Mouse (Mus musculus) testis, postnatal 10 days (tissue): Measurements from ENCODE around the gene Catsper3.

Experiments
- DNase-seq: peaks from one replicate; pipeline ENCODE4 v3.0.0; 2021; ENCODE audit warnings: low spot score

The Catsper3 gene

GRCm38 (mm10) chr13:55826796-55827678 lies 42.7 kb downstream of the Catsper3 start:
- DNase-seq = no peak

- DNase-seq = no peak
Measured at GRCm38 (mm10) chr13:55827679-55828140, 43.3 kb downstream of the Catsper3 start.

GRCm38 (mm10) chr13:55828141-55829017 lies 44.0 kb downstream of the Catsper3 start:
- no peak for DNase-seq

GRCm38 (mm10) chr13:55829018-55829655 lies 44.8 kb downstream of the Catsper3 start:
- DNase-seq = no peak

GRCm38 (mm10) chr13:55830081-55830832 lies 45.9 kb downstream of the Catsper3 start:
- no peak for DNase-seq

GRCm38 (mm10) chr13:55830833-55831721 lies 46.7 kb downstream of the Catsper3 start:
- no peak for DNase-seq

GRCm38 (mm10) chr13:55831722-55832160 lies 47.4 kb downstream of the Catsper3 start:
- no peak for DNase-seq

DNA sequence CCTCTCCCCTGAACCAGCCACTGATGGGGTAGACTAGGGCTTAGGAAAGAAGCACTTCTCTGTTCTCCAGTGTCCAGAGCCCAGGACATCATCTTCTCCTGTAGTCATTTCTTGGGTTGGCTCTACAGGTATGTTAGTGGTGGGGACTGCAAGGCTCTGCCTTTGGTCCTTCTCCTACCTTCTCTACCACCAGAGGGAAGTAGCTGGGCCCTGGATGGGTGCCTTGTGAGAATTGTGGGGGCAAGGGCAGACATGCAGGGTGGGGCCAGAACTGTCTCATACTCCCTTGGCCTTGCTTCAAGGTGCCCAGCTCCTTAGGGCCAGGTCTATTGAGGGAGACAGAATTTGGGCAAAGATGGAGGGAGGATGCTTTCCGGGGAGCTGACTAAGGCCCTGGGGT lies 48.2 kb downstream of the Catsper3 start:
- no peak for DNase-seq

- no peak for DNase-seq
Measured at GRCm38 (mm10) chr13:55833921-55834320, 49.6 kb downstream of the Catsper3 start.

- DNase-seq = no peak
Measured at GRCm38 (mm10) chr13:55834667-55835066, 50.3 kb downstream of the Catsper3 start.

DNA sequence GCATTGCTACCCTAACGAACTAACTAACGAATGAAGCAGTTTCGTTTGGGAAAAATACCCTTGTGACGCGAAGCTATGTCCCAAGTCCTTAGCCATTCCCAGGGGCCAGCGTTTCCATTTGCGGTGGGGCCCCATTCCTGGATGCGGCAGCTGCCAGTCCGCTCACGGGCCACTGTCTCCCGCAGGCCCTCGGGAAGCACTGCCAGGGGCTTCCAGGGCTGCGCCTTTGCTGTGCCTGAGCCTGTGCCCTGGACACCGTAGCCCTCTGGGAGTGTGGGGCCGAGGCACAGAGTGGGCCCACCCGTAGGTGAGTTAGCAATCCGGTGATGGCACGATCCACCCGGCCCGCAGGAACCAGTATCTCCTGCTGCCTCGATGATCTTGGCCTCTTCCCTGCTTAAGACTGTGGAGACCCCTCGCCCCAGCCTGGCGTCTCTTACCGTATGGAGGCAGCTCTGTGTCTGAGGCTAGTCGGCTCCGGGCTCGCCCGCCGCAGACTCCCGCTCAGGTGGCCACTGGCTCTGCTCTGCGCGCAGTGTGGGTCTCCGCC lies 51.3 kb downstream of the Catsper3 start:
- no peak for DNase-seq

DNA sequence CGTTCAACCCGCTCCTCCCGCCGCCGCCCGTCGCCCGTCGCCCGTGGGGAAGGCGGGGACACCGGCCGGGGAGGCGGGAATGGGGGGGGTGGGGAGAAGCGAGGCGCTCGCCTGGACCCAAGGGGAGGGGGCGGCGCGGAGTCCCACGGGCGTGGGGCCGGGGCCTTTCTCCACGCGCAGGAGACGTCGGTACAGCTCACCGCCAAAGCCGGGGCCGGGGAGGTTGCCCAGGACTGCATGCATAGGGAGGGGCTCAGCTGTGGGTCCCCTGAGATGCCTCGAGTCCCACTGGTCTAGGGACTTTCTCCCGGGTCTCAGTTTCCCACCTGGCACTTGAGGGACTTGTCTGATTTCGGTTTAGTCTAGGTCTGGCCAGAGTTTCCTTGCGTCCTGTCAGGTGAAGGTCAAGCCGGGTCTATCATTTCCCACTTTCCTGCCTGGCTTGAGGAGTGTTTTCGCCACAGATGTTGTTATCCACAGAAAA lies 51.8 kb downstream of the Catsper3 start, which contains the start of gene Pitx1:
Gene Pitx1, minus strand, starts transcription at position 51 of the 484 bp plus-strand sequence.
- DNase-seq = no peak

DNA sequence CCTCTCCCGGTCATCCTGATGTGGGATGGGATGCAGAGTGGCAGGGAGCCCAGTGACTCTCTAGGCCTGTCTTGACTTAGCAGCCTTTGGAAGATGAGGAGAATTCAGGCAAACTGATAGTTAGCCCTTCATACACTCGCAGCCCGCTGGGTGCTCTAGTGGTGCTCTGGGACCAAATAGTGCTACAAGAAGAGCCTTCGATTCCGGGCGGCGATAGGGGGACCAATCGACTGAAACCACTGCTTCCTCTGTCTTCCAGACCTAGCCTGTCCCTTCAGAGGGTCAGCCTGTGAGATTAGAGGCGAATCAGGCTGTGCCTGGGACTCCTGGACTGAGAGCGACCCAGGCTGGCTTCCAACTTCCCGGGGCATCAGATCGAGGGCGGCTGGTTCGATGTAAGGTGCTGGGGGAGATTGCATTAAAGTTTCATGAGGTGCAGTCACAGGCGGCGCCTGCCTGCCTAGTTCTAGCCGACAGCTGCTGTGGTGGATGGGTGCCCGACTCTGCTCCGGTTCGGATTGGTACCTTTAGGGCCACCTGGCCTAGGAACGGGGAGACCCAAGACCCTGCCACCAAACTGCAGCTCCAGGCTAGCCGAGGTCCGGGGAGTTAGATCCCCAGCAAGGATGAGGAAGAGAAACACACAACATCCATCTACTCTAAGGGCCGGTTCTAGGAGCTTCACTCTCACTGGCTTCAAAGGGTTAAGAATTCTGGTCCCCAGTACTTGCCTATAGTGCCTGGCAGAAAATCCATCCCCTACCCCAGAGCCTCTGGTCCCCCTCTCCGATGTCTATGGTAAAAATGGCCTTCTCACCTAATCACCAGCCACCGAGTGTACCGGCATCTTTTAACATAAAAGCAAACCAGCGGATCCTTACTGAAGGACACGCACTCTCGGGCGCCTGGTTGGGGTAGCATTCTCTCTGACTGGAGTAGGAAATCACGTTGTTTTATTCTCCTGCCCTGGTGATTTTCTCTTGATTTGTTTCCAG lies 52.7 kb downstream of the Catsper3 start:
- DNase-seq = no peak

GRCm38 (mm10) chr13:55840223-55840622 lies 55.9 kb downstream of the Catsper3 start:
- DNase-seq = no peak

DNA sequence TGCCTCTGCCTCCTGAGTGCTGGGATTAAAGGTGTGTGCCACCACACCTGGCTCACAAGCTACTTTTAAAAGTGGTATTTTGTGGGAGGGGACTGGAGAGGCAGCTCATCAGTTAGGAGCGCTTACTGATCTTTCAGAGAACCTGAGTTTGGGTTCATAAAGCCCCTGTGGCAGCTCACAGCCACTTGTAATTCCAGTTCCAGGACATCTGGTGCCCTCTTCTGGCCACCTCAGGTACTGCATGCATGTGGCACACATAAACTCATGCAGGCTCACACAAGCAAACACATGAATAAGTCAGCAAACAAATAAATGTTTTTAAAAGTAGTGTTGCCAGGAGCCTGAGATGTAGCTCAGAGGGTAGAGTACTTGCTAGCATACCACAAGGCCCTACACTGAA lies 59.3 kb downstream of the Catsper3 start:
- DNase-seq = no peak

DNA sequence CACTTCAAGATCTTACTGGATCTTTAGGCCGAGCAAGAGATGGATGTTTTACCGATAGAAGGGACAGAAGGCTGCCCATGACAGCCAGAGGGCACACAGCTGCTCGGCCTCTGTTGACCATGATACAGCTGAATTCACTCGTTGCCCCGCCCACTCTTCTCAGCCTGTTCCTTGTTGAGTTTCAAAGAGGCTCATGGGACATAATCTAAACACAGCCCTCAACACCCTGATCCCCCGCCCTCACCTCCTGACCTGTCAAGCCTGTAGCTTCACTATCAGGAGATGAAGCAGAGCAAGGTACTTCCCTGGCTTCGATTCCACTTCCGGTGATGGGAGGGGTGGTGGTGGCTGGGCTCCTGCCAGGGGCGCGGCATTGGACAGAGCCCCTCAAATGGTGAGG lies 63.4 kb downstream of the Catsper3 start:
- no peak for DNase-seq

DNA sequence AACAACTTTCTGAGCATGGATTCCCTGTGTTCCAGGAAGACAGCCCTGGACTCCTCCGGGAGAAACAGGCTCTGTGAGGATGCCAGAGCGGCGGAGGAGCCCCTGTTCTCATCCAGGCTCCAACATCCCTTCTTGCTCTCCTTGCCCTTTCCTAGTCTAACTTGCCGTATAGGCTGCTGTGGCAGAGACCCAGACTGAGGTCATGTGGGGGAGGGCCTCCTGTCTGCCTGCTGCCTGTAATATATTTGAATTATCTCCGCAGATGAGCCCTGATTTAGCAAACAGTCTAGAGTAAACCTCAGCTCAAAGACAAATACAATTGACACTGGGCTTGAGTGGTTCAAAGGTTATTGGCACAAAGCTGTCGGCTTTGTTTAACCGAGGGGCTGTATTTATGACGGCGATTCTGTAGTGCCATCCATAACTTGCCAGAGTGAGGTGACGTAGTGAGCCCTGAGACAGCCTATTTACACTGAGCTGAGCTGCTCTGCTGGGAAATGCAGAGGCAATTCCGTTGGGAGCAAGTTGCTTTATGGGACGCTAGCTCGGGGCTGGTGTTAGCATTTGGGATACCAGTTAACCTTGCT lies 64.3 kb downstream of the Catsper3 start:
- DNase-seq = no peak

- DNase-seq = no peak
Measured at GRCm38 (mm10) chr13:55850726-55851125, 66.4 kb downstream of the Catsper3 start.
